In genomic region chrX:110120720-110121119, GRCm38 (mm10) we compare ENCODE assay signal across 25 mouse cellular contexts.
"Had no signal": no experiment of that assay in that cellular context is flagged by ENCODE, and none has a peak within 500 bp of the region (broad histone marks: within the 10 kb centered on the region; RNA-seq: fewer than 3 reads in every experiment).

No protein-coding gene starts in this region.

- DNase-seq: cerebellum, adult 9-11 months; cerebellum, postnatal 14 days; cerebellum, postnatal 25 days; cerebellum, postnatal 36 days; embryo, embryonic 11 days; forebrain, postnatal 0 days; gastrocnemius, adult 2 months; gastrocnemius, postnatal 10 days; gastrocnemius, postnatal 14 days; gastrocnemius, postnatal 25 days; gastrocnemius, postnatal 36 days; heart, adult 11 months; heart, adult 18-20 months; heart, adult 2 months had no signal

- H3K27ac ChIP-seq: embryonic facial prominence, embryonic 10.5 days; embryonic facial prominence, embryonic 12.5 days; embryonic facial prominence, embryonic 13.5 days; embryonic facial prominence, embryonic 15.5 days; forebrain, embryonic 10.5 days; forebrain, embryonic 12.5 days; forebrain, embryonic 13.5 days; forebrain, embryonic 15.5 days; gastrocnemius, adult 2 months; heart, adult 2 months had no signal

- H3K4me1 ChIP-seq: embryonic facial prominence, embryonic 10.5 days; embryonic facial prominence, embryonic 12.5 days; embryonic facial prominence, embryonic 13.5 days; embryonic facial prominence, embryonic 15.5 days; forebrain, embryonic 10.5 days; forebrain, embryonic 12.5 days; forebrain, embryonic 13.5 days; forebrain, embryonic 15.5 days had no signal

- H3K4me3 ChIP-seq: embryonic facial prominence, embryonic 10.5 days; embryonic facial prominence, embryonic 12.5 days; embryonic facial prominence, embryonic 13.5 days; embryonic facial prominence, embryonic 15.5 days; erythroblast, embryonic 14.5 days; forebrain, embryonic 10.5 days; forebrain, embryonic 12.5 days; forebrain, embryonic 13.5 days; forebrain, embryonic 15.5 days; gastrocnemius, adult 2 months; heart, adult 2 months had no signal

- H3K36me3 ChIP-seq: embryonic facial prominence, embryonic 10.5 days; embryonic facial prominence, embryonic 12.5 days; embryonic facial prominence, embryonic 13.5 days; embryonic facial prominence, embryonic 15.5 days; forebrain, embryonic 10.5 days; forebrain, embryonic 12.5 days; forebrain, embryonic 15.5 days had no signal

- H3K9me3 ChIP-seq: embryonic facial prominence, embryonic 10.5 days; embryonic facial prominence, embryonic 12.5 days; embryonic facial prominence, embryonic 13.5 days; embryonic facial prominence, embryonic 15.5 days; forebrain, embryonic 10.5 days; forebrain, embryonic 12.5 days; forebrain, embryonic 13.5 days; forebrain, embryonic 15.5 days had no signal

- ATAC-seq: forebrain, embryonic 13.5 days; forebrain, embryonic 14.5 days; forebrain, embryonic 15.5 days; forebrain, embryonic 16.5 days; forebrain, postnatal 0 days had no signal

- H3K27me3 ChIP-seq: embryonic facial prominence, embryonic 12.5 days; embryonic facial prominence, embryonic 13.5 days; embryonic facial prominence, embryonic 15.5 days; forebrain, embryonic 12.5 days; forebrain, embryonic 13.5 days; forebrain, embryonic 15.5 days had no signal

- H3K9ac ChIP-seq: embryonic facial prominence, embryonic 12.5 days; embryonic facial prominence, embryonic 13.5 days; embryonic facial prominence, embryonic 15.5 days; forebrain, embryonic 12.5 days; forebrain, embryonic 13.5 days; forebrain, embryonic 15.5 days; forebrain, postnatal 0 days had no signal
